Mouse (Mus musculus) liver, embryonic 14 days (tissue): Measurements from ENCODE around the gene Hes5. TPM values are rescaled to one million over a fixed set of nuclear protein-coding genes. Genes with fewer than 3 reads are reported as not detected.

ENCODE experiments used
- polyA plus RNA-seq: library from polyadenylated mRNA; depleted of rRNA; stranded (reverse); fragments of >200 nt; gene quantifications from 2 replicates; pipeline ENCODE4 v1.2.3, GENCODE M21; 2012; rRNA removed

Hes5 gene
- not detected in 2 replicates for polyA plus RNA-seq

GRCm38 (mm10) chr4:154960690-154961225 is at the start of gene Hes5:
Gene Hes5, plus strand, starts transcription at chr4:154960923.

GRCm38 (mm10) chr4:154928395-154929087 is 32.2 kb upstream of the Hes5 start, which contains the start of gene Tnfrsf14:
Gene Tnfrsf14, minus strand, starts transcription at chr4:154928563.

GRCm38 (mm10) chr4:154963901-154964580 is 3.3 kb downstream of the Hes5 start, which contains the start of gene Pank4:
Gene Pank4, plus strand, starts transcription at chr4:154964123.

Other genes starting within 250 kb of the Hes5 start
- gene Ttc34, start 123.5 kb upstream of the Hes5 start, polyA plus RNA-seq: 0.02 TPM in 2 replicates
- gene Mmel1, start 91.3 kb upstream of the Hes5 start, polyA plus RNA-seq: 2.5 and 2.7 TPM in 2 replicates
- gene Fam213b, start 61.8 kb upstream of the Hes5 start, polyA plus RNA-seq: 5.7 and 6.3 TPM in 2 replicates
- gene Tnfrsf14, start 32.4 kb upstream of the Hes5 start, polyA plus RNA-seq: 107 and 135 TPM in 2 replicates
- gene Pank4, start 3.2 kb downstream of the Hes5 start, polyA plus RNA-seq: 29.9 and 31.9 TPM in 2 replicates
- 0.05 and 0.07 TPM in 2 replicates for gene Plch2, start 95.9 kb downstream of the Hes5 start, polyA plus RNA-seq
- gene Pex10, start 106.1 kb downstream of the Hes5 start, polyA plus RNA-seq: 6.1 and 6.8 TPM in 2 replicates
- gene Rer1, start 125.5 kb downstream of the Hes5 start, polyA plus RNA-seq: 50.3 and 58.8 TPM in 2 replicates
- 0.70 and 1.1 TPM in 2 replicates for gene Morn1, start 125.7 kb downstream of the Hes5 start, polyA plus RNA-seq